Mouse (Mus musculus): ENCODE results near the gene Smg5.
"Not testable (repeated sequence)": the region's sequence is repeated elsewhere in the genome, so short reads cannot be mapped to it uniquely, and the experiment has no call there.

Smg5 gene

DNA sequence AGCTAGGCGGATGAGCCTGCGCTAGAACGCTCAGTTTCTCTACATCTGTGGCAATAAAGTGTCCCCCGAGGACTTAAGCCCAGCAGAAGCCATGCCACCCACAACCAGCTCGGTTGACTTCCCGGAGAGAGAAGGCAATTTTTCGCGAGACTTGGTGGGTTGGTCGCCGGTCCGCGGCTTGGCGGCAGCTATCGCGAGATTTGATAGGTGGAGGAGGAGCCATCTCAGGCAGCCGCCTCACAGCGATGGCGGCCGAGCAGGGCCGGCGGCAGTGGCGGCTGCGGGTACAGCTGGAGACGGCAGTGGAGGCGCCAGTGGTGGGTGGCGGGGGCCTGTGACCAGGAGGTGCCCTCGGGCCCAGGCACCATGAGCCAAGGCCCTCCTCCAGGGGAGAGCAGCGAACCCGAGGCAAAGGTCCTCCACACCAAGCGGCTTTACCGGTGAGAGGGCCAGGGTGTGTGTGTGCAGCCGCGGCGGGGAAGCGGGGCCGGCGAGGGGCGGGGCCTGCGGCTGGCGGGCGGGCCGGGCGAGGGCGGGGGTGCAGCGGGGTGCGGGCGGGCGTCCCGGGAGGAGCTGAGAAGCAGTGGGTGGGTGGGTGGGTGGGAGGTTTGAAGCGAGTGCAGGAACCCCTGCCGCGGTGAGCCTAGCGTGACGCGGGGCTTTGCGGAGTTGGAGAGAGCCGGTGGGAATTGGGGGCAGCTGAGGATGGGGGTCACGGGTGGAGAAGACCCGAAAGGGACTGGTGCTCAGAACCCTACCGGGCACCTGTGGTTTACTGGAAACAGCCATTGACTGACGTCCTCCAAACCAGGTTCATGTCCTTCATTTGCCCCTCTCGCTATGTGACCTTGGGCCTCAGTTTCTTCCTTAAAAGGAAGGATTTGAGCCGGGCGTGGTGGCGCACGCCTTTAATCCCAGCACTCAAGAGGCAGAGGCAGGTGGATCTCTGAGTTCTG, at the start of gene Smg5, which contains the start of gene Tmem79:
Gene Smg5, plus strand, starts transcription at position 203 of the 956 bp plus-strand sequence.
Gene Tmem79, minus strand, starts transcription at position 91 of the 956 bp plus-strand sequence.
- DNase-seq (ENCODE audit: low read depth, low spot score): peak; percentile 92

DNA sequence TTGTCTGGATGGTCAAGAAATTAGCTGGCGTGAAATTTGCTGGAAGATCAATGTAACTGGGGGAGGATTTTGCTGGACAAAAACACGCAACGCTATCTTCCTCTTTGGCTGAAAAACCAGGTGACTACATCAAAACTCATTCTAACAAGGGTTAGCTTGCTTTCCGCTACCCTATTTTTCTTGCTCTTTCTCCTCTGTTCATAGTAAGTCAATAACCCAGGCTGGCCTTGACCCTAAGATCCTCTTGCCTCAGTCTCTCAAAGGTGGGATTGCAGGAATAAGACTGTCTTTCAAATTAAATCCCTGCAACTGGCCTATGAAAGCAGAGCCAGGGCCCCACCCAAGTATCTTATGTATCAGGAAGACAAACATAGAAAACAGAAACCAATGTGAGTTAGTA, 49.0 kb upstream of the Smg5 start, which contains the start of gene Gm38392:
Gene Gm38392, minus strand, starts transcription at position 101 of the 400 bp plus-strand sequence.
- DNase-seq (ENCODE audit: low read depth, low spot score): no peak

GRCm38 (mm10) chr3:88288133-88288713, 47.8 kb upstream of the Smg5 start:
- not testable (repeated sequence) for DNase-seq (ENCODE audit: low read depth, low spot score)

- no peak for DNase-seq (ENCODE audit: low read depth, low spot score)
Measured at GRCm38 (mm10) chr3:88291970-88292369, 44.1 kb upstream of the Smg5 start.

DNA sequence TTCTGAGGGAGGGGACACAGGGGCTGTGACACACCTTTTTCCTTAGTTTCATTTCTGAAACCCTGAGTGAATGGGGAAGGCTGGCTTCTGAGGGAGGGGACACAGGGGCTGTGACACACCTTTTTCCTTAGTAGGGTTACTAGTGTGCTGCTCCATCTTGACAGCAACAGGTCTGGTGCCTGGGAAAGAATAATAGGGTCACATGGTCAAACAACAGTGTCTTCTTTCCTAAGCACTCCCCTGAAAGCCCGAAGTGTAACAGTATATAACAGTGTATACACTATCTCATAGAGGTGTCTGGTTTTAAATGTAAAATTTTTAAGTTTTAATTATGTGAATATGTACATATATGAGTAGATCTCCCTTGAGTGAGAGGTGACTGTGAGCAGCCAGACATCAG, 40.8 kb upstream of the Smg5 start:
- DNase-seq (ENCODE audit: low read depth, low spot score): not testable (repeated sequence)

GRCm38 (mm10) chr3:88296110-88296560, 39.9 kb upstream of the Smg5 start:
- DNase-seq (ENCODE audit: low read depth, low spot score): no peak

- peak; percentile 100 for DNase-seq (ENCODE audit: low read depth, low spot score)
Measured at GRCm38 (mm10) chr3:88296561-88297318, 39.3 kb upstream of the Smg5 start, which contains the start of the genes Tsacc and Cct3. Tsacc (minus strand) TSS chr3:88296999. Cct3 (plus strand) TSS chr3:88297116.

- peak; percentile 83 for DNase-seq (ENCODE audit: low read depth, low spot score)
Measured at GRCm38 (mm10) chr3:88297321-88297851, 38.7 kb upstream of the Smg5 start.

- DNase-seq (ENCODE audit: low read depth, low spot score): no peak
Measured at GRCm38 (mm10) chr3:88299172-88299571, 36.9 kb upstream of the Smg5 start.

- peak; percentile 65 for DNase-seq (ENCODE audit: low read depth, low spot score)
Measured at GRCm38 (mm10) chr3:88324951-88325405, 11.1 kb upstream of the Smg5 start, which contains the start of gene Glmp. Glmp (plus strand) TSS chr3:88325023.

- DNase-seq (ENCODE audit: low read depth, low spot score): no peak
Measured at GRCm38 (mm10) chr3:88328956-88329355, 7.1 kb upstream of the Smg5 start.

- DNase-seq (ENCODE audit: low read depth, low spot score): no peak
Measured at GRCm38 (mm10) chr3:88331282-88331681, 4.8 kb upstream of the Smg5 start.

DNA sequence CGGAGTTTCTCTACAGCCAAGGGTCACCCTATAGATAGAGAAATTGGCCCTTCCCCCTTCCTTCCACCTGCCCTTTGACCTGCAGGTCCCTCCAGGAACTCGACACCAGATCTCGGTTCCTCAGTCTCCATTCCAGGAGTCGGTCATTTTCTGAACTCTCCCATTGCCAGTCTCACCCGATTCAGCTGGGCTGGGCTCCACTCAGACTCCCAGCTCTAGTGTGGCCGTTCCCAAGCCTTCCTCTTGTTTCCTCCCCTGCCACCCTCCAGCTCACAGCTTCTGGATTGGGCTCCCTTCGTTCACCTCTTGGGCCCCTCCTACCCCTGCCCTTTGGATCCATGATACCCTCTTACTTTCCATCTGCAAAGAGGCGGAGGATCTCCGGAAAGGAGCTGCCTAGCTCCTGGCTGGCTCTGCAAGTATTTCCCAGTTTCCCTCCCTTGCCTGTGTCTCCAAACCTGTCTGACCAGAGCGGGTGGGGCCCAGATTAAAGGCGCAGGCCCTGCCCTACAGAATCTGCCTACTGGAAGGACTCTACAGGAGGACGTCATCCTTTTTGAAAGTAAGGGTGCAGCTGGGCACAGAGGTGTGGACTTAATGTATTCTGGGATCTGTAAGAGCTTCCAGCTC, 1.9 kb upstream of the Smg5 start:
- no peak for DNase-seq (ENCODE audit: low read depth, low spot score)

- DNase-seq (ENCODE audit: low read depth, low spot score): no peak
Measured at GRCm38 (mm10) chr3:88334902-88335435, 1.1 kb upstream of the Smg5 start.

DNA sequence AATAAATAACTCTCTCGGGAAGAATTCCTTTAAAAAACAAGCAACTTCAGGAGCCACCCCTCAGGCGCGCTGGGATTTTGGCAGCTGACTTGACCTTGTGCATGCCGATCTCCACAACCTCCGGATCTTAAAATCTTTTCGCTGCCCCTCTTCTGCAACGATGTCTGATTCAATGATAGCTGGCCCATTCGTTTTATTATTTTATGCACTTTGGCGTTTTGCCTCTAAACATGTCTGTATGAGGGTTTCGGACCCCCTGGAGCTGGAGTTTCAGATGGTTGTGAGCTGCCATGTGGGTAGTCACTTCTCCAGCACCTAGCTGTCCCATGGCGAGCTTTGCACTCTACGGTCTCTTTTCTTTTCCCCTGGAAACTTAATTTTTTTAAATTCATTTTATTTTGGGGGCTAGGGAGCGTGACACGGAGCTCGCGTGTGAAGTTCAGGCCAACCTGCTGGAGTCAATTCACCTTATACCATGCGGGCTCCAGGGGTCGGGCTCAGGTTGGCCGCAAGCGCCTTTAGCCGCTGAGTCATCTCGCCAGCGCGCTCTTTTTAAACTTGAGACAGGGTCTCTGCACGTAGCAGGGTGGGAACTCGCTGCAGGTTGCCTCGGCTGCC, 515 bp upstream of the Smg5 start:
- no peak for DNase-seq (ENCODE audit: low read depth, low spot score)

GRCm38 (mm10) chr3:88337367-88338020, 1.4 kb downstream of the Smg5 start:
- no peak for DNase-seq (ENCODE audit: low read depth, low spot score)

- no peak for DNase-seq (ENCODE audit: low read depth, low spot score)
Measured at GRCm38 (mm10) chr3:88338316-88338715, 2.3 kb downstream of the Smg5 start.

- DNase-seq (ENCODE audit: low read depth, low spot score): no peak
Measured at GRCm38 (mm10) chr3:88339006-88339405, 2.9 kb downstream of the Smg5 start.

DNA sequence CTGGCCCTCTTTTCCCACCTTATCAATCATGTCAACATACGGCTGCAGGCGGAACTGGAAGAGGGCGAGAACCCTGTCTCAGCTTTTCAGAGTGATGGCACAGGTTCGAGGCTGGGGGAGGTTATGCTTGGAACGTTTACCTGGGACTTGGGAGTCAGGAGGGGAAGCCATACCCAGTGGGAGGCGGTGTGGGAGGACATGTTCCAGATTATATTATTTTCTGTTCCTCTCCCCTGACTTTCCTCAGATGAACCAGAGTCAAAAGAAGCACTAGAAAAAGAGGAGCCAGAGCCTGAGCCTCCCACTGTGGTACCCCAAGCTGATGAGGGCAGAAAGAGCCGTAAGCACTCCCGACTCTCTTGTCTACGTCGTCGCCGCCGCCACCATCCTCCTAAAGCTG, 14.7 kb downstream of the Smg5 start:
- no peak for DNase-seq (ENCODE audit: low read depth, low spot score)
